Mouse (Mus musculus): ENCODE measurements around the gene Lhx2.

GRCm38 (mm10) chr2:38380136-38381083, 41.3 kb downstream of the Lhx2 start:
- TF ChIP-seq POLR2A (IDR thresholded peaks at IDR 0.05; ENCODE audit: borderline replicate concordance, extremely low read depth, insufficient read depth, insufficient read length, poor library complexity, severe bottlenecking) (no peak), CTCF (IDR thresholded peaks at IDR 0.05; ENCODE audit: borderline replicate concordance, extremely low read depth, insufficient read depth, insufficient read length) (no peak)
